Comparison of ENCODE assay signal across 14 mouse cellular contexts in genomic region chr8:95822699-95823098, GRCm38 (mm10).
"Had no signal": no experiment of that assay in that cellular context is flagged by ENCODE, and none has a peak within 500 bp of the region (broad histone marks: within the 10 kb centered on the region; RNA-seq: fewer than 3 reads in every experiment).

No protein-coding gene starts in this region.

- H3K27me3 ChIP-seq: kidney, embryonic 15.5 days; limb, embryonic 12.5 days; liver, embryonic 13.5 days; neural tube, embryonic 15.5 days had no signal

- H3K4me2 ChIP-seq: kidney, embryonic 15.5 days; limb, embryonic 12.5 days; liver, embryonic 13.5 days; neural tube, embryonic 15.5 days had no signal

- H3K27ac ChIP-seq: kidney, embryonic 15.5 days; left cerebral cortex, adult 2 months; limb, embryonic 12.5 days; liver, embryonic 13.5 days; neural tube, embryonic 15.5 days had no signal

- ATAC-seq: liver, postnatal 0 days had no signal

- DNase-seq: kidney, postnatal 25 days; liver; liver, embryonic 13.5 days; liver, postnatal 0 days; lung, postnatal 36 days; midbrain, embryonic 14.5 days; right cerebral cortex, adult 18-20 months; right cerebral cortex, postnatal 25 days; thymus, postnatal 4 days had no signal

- H3K4me1 ChIP-seq: kidney, embryonic 15.5 days; limb, embryonic 12.5 days; neural tube, embryonic 15.5 days had no signal

- H3K36me3 ChIP-seq: kidney, embryonic 15.5 days; limb, embryonic 12.5 days; liver, embryonic 13.5 days; neural tube, embryonic 15.5 days had no signal

- H3K9me3 ChIP-seq: kidney, embryonic 15.5 days; limb, embryonic 12.5 days; liver, embryonic 13.5 days; neural tube, embryonic 15.5 days had no signal

- H3K4me3 ChIP-seq: kidney, embryonic 15.5 days; left cerebral cortex, adult 2 months; limb, embryonic 12.5 days; liver, embryonic 13.5 days; myocyte; neural tube, embryonic 15.5 days had no signal

- H3K9ac ChIP-seq: kidney, embryonic 15.5 days; limb, embryonic 12.5 days; liver, embryonic 13.5 days; liver, postnatal 0 days; neural tube, embryonic 15.5 days had no signal
